Mouse (Mus musculus): ENCODE measurements around the gene Cse1l.
A peak's percentile ranks its signal among the peaks of the same experiment; 100 is the strongest.

Cse1l gene

GRCm38 (mm10) chr2:166977490-166977889 is 71.7 kb downstream of the Cse1l start:
- DNase-seq = no peak

GRCm38 (mm10) chr2:166980161-166980560 is 74.3 kb downstream of the Cse1l start:
- no peak for DNase-seq

GRCm38 (mm10) chr2:166983351-166983894 is 77.6 kb downstream of the Cse1l start:
- DNase-seq = no peak

GRCm38 (mm10) chr2:166990861-166991260 is 85.0 kb downstream of the Cse1l start:
- DNase-seq = no peak

- DNase-seq = peak; percentile 50
Observed at GRCm38 (mm10) chr2:166991945-166992344, 86.1 kb downstream of the Cse1l start.

GRCm38 (mm10) chr2:166995021-166995795 is 89.4 kb downstream of the Cse1l start:
- peak; percentile 22 for DNase-seq

Data from lung, postnatal 10 days (tissue).